Mouse (Mus musculus) kidney, postnatal 4 days (tissue): ENCODE results near the gene Ccn5.
A peak's percentile ranks its signal among the peaks of the same experiment; 100 is the strongest.

Source experiments
- DNase-seq, 2 experiments: peaks; one replicate each; pipeline ENCODE4 v3.0.0; 2021; ENCODE audit warnings: mixed read lengths in 2 of 2

Gene Ccn5

DNA sequence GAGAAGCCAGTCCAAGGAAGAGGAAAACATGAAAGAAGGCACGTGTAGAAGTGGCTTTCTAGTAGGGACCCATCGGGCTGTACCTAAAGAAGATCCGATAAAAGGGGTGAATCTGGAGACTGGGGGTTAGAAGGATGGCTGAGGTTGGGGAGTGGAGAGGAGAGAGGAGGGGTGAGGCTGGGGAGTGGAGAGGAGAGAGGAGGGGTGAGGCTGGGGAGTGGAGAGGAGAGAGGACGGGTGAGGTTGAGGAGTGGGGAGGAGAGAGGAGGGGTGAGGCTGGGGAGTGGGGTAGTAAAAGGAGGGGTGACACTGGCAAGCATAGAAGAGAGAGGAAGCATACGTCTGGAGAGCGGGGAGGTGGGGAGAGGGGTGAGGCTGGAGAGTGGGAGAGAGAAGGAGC is 36.6 kb downstream of the Ccn5 start:
- no peak for DNase-seq

DNA sequence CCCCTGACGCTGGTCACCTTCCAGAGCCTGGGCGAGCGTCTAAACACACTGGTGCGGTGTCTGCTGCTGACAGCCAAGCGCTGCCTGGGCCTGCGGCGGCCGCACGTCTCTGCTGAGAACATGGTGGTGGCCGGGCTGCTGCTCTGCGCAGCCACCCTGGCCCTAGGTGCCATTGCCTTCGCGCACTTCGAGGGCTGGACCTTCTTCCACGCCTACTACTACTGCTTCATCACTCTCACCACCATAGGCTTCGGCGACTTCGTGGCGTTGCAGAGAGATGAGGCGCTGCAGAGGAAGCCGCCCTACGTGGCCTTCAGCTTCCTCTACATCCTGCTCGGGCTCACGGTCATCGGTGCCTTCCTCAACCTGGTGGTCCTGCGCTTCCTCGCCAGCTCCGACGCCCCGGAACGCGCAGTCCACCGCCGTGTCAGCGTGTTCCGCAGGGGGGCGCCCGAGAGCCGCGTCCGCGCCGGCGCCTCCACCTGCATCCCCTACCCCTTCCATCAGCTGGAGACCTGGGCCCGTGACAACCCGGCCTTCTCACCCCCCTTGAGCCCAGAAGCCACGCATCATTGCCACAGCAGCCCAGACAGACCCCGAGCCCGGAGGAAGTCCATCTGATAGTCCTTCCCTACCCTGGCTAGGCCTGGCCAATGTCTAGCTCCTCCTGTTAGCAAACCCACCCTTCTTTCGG is 37.7 kb downstream of the Ccn5 start:
- peak; percentile 65 to 68 for DNase-seq

DNA sequence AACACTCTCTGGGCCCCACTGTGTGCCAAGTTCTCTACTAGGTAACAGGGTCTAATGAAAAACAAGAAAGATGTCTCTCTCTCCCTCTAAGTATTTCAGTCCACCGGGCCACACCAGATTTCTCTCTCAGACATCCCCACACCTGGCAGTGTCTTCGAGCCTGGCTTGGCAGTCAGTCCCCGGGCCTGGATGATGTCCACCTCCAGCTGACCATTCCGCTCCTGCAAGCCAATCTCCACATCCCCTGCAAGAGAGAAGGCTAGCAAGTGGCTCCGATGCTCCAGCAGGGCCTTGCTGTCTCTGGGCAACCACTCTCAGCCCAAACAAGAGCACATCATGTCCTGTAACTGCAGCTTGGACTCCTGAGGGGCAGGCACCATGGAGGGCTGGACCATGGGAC is 44.6 kb downstream of the Ccn5 start:
- no peak for DNase-seq

DNA sequence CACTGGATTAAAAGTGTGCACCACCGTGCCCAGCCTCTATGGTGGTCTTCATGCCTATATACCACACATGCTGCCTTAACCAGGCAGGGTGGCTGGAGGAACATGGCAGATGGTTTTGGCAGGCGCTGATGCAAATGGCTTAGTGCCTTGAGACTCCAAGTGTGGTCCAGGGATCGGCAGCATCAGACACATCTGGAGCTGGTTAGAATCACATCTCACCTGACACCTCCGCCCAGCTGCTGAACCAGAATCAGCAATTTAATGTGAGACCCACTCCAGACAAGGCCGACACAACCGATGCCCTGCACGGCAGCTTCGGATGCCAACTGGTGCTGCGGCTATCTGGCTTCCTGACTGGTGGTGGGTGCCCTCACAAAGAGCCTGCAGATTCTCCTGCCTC is 45.4 kb downstream of the Ccn5 start:
- DNase-seq, result no peak

DNA sequence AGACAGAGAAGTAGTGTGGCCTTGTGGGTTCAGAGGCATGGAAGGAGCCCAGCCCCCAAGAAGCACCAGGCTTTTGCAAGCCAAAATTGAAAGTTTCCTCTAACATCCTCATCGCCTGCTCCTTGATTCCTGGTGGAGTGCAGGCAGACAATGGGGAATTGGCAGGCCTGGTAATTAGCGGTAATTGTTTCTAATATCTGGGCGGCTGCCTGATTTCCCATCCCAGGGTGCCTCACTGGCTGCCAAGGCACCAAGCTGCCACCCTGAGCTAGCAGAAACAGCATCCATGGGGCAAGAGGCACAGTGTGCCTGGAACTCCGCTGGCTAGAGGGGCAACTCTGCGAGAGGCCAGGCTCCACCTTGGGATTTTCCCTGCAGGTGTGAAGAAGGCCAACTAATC is 49.1 kb downstream of the Ccn5 start:
- DNase-seq, result no peak

DNA sequence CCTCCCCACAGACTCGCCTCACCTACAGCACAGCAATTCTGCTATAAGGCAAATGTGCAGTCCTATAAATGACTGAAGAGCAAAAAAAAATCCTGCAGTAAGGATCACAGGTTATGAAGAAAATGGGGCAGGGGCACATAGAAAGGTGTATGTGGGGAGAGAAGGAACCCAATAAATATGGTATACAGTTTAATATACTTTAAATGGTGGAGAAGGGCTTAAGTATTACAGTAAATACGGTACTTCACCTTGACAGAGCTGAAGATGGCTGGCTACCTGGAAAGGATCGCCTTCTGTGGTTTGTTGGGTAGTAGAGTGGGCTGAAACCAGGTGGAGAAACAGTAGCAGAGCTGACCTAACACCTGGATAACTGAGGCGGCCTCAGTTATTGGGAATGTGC is 50.6 kb downstream of the Ccn5 start:
- no peak for DNase-seq

DNA sequence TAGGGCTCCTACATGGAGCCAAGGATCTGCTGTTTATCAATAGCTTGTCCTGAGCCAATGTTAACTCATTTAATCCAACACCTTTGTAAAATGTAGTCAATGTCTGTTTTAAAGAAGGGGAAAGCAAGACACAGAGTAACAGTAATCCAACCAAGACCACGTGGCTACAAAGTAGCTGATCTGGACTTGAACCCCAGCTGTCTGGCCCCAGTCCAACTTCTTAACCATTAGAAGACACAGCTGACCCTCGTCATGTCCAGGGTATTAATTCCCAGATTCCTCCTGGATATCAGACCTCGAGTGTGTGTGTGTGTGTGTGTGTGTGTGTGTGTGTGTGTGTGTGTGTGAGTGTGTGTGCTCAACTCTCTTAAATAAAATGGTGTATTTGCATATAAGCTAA is 51.2 kb downstream of the Ccn5 start:
- no peak for DNase-seq

DNA sequence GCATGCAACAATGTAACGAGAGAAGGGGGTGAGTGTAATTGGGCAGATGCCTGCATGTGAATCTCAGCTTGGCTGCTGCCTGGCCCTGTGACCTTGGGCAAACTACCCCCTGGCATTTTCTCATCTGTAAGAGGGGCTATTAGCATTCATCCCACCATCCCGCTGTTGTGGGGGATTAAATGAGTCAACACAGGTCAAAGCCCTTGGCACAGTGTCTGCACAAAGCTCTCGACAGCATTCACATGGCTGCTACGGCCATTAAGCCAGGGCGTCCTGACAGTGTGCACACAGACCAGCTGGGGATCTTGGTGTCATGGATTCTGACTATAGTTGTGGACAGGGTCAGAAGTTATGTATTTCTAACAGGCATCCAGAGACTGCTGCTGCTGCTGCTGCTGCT is 54.2 kb downstream of the Ccn5 start:
- no peak for DNase-seq

DNA sequence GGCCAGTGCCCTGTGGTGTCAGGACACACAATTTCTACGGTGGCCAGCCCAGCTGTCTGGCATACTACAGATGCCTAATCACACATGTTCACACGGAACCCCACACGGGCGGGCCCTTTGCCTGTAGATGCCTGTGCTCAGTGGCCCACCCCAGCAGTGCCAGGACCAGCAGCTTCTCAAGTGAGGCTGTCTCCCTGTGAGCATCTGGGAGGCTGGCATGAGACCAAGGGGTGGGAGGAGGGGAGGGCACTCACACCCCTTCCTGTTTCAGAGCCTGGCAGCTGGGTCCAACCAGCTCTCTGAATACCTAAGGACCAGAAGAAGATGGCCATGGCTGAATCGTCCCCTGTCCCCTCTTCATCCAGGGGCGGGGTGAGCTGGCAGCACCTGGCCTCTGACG is 54.8 kb downstream of the Ccn5 start:
- peak; percentile 37 to 45 for DNase-seq

DNA sequence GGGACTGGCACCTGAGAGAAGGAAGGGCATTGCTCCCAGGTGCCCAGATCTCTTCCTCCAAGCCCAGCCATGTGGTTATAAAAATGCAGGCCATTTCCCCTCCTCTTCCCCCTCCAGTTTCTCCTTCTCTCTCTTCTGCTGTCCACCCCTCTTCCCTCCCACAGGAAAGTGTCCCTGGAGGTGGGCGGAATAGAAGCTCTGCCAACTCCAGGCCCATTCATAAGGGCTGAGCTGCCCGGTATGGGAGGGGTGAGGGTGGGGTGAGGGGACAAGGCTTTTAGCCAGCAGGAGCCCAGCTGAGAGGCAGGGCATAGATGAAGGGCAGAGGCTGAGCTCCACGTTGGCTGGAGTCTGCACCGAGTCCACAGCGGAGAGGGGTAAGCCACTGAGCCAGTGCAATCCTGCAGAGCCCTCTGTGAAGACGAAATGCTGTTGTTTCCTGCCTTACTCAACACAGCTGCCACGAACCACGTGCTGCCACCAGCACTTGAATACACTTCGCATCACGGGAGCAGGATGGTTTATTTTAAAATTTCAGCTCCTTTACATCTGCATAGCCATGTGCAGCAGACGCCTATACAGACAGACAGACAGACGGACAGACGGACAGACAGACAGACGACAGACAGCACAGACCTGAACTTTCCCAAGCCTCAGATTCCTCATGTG is 56.3 kb downstream of the Ccn5 start:
- no peak for DNase-seq

DNA sequence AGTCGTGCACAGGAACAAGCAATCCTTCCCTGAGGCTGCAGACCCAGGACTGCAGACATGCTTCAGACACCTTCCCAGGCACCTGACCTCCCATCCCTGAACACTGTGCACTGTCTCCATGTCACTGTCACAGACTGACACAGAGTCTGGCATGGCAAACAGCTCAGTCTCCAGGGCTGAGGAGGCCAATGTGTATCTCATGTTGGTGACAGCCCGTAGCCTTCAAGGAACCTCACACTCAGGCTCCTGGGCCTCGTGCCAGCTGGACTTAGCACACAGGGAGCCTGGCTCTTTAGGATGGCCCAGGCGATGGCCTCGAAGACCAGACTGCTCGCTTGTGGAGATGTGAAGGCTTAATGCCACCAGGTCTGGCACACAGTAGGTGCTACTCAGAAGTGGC is 60.2 kb downstream of the Ccn5 start:
- DNase-seq, result peak; percentile 36 to 50
